Mouse (Mus musculus): Measurements from ENCODE around the gene Krtap19-5.

Krtap19-5 gene

GRCm38 (mm10) chr16:88896357-88896756, at the start of gene Krtap19-5:
TSS of gene Krtap19-5 (minus strand) at chr16:88896457.
- in situ Hi-C loops (cut with MseI, MboI), result no loop called here

GRCm38 (mm10) chr16:88941106-88941505, 44.8 kb upstream of the Krtap19-5 start:
- in situ Hi-C loops (cut with MseI, MboI), result no loop called here

DNA sequence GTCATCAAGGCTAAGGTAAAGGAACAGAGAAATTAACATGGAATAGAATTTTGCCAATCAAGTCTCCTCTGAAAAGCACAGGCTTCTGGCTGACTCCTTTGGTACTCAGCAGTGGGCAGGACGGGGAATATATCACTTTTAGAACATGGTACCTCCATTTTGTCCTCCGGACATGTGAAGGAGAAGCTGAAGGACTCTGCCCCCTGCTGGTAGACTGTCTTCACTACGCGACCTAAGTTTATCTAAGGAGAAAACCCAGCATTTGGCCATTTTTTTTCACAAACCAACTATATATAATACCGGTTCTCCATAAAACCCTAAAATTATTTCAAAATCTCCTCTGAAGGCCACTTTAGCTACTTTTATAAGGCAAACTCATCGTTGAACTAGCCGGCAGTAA, 42.0 kb upstream of the Krtap19-5 start:
- in situ Hi-C loops (cut with MseI, MboI), result no loop called here

GRCm38 (mm10) chr16:88932165-88932564, 35.9 kb upstream of the Krtap19-5 start, which contains the start of gene Krtap19-9b:
TSS of gene Krtap19-9b (minus strand) at chr16:88932265.
- in situ Hi-C loops (cut with MseI, MboI), result no loop called here

DNA sequence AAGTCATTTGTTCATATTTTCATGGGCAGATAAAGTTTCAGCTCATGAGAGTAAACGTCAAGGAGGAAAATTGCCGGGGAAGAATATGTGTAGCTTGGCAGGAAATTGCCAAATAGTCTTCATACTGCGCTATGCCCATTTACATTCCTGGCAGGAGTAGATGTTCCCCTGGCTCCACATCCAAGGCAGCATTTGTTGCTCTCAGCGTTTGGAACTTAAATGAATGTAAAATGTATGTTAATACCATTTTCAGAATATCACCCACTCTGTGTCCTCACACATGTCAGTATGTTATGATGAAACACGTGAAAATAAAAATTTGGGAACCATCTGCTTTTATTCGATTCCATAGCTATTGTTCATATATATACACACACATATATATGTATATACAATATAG, 9.4 kb downstream of the Krtap19-5 start:
- in situ Hi-C loops (cut with MseI, MboI), result no loop called here

GRCm38 (mm10) chr16:88884989-88885388, 11.3 kb downstream of the Krtap19-5 start, which contains the start of gene Krtap19-4:
TSS of gene Krtap19-4 (minus strand) at chr16:88885089.
- in situ Hi-C loops (cut with MseI, MboI), result no loop called here

GRCm38 (mm10) chr16:88877938-88878337, 18.3 kb downstream of the Krtap19-5 start, which contains the start of gene Krtap19-3:
TSS of gene Krtap19-3 (minus strand) at chr16:88878038.
- in situ Hi-C loops (cut with MseI, MboI), result no loop called here

DNA sequence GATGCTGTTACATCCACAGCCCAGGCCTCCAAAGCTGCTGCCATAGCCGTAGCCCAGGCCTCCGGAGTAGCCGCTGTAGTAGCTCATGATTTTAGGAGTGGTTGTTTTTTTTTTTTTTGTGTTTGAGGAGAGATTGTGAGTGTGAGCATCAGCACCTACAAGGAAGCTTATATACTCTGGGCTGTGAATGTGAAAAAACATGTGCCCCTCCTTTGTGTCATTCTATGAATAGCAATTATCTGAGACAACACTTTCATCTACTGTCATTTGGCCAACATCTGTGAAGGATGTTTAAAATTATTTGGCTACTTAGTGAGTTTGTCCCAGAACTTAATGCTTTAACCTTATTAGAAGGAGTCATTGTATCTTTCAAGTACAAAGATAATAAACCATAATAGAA, 22.1 kb downstream of the Krtap19-5 start, which contains the start of gene Krtap19-2:
Krtap19-2 (minus strand) TSS at position 101 of the 400 bp plus-strand sequence.
- in situ Hi-C loops (cut with MseI, MboI), result no loop called here

DNA sequence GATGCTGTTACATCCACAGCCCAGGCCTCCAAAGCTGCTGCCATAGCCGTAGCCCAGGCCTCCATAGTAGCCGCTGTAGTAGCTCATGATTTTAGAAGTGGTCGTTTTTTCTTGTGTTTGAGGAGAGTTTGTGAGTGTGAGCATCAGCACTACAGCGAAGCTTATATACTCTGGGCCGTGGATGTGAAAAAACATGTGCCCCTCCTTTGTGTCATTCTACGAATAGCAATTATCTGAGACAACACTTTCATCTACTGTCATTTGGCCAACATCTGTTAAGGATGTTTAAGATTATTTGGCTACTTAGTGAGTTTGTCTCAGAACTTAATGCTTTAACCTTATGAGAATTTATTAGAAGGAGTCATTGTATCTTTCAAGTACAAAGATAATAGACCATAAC, 26.9 kb downstream of the Krtap19-5 start, which contains the start of gene Krtap19-1:
Krtap19-1 (minus strand) TSS at position 101 of the 400 bp plus-strand sequence.
- in situ Hi-C loops (cut with MseI, MboI), result no loop called here

GRCm38 (mm10) chr16:88864887-88865407, 31.3 kb downstream of the Krtap19-5 start:
- in situ Hi-C loops (cut with MseI, MboI), result no loop called here

DNA sequence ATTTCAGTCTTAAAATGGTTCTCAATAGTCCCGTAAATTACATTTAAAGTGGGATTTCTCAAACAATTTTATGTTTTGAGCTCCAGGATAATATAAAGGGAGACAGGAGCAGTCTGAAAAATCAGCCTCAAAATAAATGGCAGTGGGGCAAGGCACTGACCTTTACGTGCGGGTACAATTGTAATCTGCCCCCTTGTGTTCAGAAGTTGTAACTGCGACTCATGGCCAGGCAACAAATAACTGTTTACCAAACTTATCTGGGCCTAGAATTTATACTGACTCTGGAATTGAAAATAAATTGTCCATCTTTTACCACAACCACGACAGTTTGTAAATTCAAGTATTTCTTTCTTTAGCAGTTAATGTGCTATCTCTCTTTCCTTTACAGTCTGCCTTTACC, 44.8 kb downstream of the Krtap19-5 start:
- in situ Hi-C loops (cut with MseI, MboI), result no loop called here

GRCm38 (mm10) chr16:88848558-88848957, 47.7 kb downstream of the Krtap19-5 start:
- in situ Hi-C loops (cut with MseI, MboI), result no loop called here

DNA sequence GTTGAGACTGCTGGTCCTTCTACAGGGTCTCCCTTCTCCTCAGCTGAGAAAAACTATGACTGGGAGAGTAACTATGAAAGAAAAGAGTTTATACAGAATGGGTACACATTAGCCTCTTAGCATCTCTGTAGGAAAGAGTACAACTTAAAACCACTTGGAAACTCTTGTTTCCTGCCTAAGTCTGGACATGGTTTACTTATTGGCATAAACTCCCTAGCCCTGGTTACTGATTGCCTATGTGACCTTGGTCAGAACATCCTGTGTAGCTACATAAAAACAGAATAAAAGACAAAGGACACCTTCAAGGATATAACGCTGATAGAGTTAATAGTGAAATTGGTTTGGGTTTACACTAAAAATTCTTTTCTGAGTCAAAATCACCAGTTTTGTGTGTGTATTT, 48.9 kb downstream of the Krtap19-5 start:
- in situ Hi-C loops (cut with MseI, MboI), result no loop called here
